Mouse (Mus musculus) lung, postnatal 36 days (tissue): Measurements from ENCODE around the gene Zfp263.
A peak's percentile ranks its signal among the peaks of the same experiment; 100 is the strongest.

ENCODE experiments used
- DNase-seq: peaks from one replicate; pipeline ENCODE4 v3.0.0; 2022; ENCODE audit warnings: mixed read lengths

Zfp263 gene

DNA sequence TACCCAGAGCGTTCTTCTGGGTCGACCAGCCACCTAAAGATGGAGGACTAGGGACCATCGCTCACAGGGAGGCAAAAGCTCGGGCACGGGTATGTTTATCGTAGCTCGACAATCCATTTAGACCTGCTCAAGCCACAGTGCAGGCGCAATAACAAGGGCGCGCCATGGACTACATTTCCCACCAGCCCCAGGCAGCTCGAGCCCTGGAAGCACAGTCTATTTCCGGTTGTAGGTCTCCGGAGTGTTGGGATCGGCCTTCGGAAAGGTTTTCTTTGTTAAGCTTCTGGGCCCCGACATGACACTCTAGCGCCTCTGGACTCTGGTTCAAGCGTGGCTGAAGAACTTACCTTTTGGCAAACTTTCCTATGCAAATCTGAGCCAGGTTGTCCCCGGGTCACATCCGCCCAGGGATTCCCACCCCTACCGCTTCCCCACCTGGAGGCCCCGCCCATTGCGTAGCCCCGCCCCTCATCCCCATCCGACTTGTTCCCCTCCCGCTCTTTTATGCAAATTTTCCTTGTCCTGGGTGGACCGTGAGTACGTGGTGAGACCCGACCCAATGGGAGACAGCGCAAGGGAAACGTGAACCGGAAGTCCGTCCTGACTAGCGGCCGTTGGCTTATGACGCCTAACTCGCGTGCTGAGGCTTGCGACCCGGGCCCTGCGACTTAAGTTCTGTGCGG is at the start of gene Zfp263:
Gene Zfp263, plus strand, starts transcription at position 591 of the 683 bp plus-strand sequence.
- DNase-seq = peak; percentile 96

DNA sequence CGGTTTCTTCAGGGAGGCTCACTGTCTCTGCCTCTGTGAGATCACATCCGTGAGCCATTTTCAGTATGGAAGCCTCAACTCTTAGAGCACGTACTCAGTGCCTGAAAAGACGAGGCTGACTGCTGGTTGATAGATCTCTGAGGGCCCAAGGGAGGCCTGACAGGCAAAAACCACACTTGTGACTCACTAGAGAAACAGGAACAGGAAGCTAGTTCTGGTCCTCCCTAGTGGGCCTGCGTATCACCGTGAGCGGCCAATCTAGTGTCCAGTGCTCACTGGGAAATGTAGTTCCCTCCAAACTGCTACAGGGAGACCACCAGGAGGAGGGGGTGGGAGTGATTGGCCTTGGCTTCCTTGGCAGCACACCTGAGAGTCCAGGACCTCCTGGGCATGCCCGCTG is 44.6 kb upstream of the Zfp263 start:
- DNase-seq = peak; percentile 37

DNA sequence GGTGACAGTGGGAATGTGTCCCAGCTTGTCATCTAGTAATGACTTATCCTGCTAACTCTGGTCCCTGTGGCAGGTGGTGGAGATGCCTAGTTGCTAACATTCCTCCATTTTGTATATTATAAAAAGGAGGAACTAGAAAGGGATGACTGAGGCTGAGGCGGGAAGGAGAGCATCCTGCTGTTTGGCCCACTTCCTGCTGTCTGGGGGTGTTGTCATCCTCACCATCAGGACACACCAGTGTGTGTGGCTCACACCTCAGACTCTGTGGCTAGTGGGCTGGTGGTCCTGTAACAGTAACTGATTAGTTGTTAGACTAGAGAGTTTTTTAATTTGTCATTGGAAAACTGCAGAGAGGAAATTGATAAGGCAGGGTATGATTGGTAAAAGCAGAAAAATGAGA is 43.0 kb upstream of the Zfp263 start:
- DNase-seq = no peak

DNA sequence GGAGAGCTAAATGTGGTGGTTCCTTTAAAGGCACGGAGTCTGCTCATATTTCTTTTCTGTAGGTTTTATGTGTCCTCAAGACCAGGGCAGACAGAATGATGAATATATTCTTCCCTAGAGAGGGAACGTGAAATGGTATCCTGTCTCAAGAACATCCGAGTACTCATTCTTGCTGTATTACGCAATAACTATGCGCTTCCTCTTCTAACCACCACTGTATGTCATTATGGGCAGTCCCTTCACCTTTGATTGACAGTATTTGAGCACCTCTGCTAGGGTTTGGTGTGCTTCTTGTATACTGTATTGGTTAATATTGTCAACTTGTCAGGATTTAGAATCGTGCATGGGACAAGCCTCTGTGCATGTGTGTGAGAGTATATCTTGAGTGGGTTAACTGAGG is 37.2 kb upstream of the Zfp263 start:
- peak; percentile 7 for DNase-seq

DNA sequence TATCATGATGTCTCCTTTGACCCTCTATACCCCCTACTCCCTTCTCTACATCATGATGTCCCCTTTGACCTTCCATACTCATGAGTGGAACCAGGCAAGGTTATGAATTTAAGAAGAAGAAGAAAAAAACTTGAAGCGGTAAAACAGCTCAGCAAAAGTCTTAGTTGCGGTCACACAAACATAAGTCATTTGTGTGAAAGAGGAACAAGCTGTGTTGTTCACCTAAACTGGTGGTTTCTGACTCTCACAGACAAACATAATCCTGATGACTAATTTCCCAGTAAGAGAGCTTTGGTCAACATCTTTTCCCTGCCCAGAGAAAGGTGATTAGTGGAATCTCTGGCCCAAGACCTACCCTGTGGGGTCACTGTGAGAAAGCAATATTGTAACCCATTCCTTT is 29.2 kb upstream of the Zfp263 start:
- no peak for DNase-seq

DNA sequence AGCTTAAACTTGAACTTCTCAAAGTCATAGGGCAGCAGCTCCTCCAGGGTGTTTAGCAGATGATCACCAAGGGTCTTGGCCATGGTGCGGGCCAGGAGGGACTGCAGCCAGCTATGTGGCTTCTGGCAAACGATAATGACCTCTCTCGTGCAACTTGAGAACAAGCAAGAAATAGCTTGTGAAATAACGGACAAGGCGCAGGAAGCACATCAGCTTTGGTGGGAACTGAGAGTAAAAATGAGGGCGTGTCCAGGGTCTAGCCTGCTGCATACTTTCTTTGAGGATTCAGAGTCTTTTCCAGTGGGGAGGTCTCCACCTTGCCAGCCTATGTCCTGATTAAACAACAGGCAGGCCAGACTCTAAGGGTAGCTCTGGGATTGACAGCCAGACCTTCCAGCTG is 25.9 kb upstream of the Zfp263 start, which contains the start of gene Mefv:
Gene Mefv, minus strand, starts transcription at position 118 of the 400 bp plus-strand sequence.
- no peak for DNase-seq

DNA sequence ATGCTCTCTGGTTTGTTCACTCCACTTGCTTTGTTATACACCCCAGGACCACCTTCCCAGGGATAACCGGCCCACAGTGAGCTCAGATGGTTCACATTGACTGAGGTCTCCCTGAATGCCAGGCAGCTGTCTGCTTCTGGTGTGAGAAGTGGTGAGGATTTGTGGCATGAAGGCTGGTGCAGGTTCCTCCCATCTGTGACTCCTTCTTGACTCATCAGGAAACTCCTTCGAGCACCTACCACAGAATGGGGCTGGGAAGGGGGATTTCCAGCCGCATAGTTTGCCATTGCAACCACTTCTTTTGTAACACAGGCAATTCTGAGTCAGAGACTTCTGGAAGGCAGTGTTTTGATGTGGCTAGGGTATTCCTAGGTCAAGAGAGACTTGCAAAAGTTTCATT is 20.7 kb upstream of the Zfp263 start:
- peak; percentile 6 for DNase-seq

DNA sequence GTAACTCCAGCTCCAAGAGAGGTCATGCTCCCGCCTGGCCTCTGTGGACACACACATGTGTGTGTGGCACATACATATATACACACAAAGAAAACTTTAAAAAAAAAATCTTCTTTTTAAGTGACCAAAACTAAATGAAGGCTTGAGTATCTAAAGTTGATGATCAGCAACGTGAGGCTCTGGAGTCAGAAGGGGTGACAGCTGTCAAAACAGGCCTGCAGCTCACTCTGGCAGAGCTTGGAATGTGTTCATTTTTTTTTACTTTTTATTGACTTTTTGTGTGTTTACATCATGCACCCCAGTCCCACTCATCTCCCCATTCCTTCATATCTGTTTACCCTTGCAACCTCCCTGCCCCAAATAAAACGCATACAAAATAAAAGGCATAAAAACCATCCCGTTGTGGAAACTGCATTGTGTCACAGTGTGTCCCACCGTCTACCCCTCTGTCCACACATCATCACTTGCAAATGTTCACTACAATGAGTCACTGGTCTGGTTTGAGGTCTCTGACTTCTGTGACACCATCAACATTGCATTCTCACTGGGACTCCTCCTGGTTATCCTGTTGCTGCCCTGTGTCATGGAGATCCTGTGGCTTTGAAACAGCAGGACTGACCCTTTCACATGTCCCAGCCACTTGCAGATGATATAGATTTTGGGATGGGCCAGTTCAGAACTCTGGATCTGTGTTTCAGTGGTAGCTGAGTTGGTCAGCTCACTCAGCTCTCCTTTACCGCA is 15.7 kb upstream of the Zfp263 start:
- DNase-seq = no peak

DNA sequence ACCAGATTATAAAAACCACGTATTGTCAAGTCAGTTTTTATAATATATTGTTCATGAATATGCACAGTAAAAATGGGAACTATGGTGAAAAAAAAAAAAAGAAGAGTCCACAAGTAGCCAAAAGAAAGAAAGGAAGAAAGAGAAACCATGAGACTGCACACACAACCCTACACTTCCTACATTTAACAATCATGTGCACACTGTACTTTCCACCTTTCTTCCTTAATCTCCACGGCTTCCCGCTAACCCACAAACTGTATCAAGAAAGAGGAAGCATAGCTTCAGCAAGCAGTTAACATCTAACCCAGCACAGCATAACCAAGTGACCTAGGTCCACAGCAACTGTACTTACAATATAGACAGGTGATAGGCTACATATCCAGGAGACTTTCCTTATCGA is 11.3 kb upstream of the Zfp263 start:
- peak; percentile 32 for DNase-seq

DNA sequence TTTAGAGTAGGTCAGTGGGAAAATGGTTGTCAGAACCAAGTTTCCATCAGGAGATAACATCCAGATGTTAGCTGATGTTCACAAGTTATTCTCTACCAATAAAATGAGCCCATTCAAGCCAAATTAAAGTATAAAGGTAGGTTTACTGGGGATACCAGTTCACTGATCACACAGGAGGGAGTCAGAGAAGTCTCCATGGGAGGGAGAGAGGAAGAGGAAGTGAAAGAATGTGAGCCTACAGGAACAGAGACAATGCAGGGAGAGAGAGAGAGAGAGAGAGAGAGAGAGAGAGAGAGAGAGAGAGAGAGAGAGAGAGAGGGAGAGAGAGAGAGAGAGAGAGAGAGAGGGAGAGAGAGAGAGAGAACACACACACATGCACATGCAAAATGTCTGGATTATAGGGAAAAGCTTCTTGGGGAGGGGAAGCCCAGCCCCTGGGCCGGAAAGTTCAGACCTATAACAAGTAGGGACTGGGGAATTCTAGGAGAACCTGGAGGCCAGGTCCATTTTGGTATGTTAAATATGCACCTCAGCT is 10.6 kb upstream of the Zfp263 start:
- DNase-seq = no peak

DNA sequence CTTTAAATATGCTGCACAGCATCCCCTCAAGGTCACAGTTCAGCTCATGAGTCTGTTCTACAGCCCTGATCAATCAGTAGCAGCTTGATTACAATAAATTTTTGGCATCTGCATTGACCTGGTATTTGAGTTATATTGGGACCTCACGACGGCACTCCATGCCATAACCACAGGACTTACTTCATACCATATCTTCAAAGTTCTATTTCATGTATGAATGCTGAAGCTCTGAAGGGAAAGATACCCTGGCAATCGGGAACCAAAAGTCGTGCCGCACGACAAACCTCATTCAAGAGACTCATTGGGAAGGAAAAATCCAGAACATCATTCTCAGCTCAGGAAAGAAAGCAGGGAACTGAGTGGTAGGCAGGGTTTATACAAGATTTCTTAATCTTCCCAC is 1.4 kb upstream of the Zfp263 start:
- no peak for DNase-seq

DNA sequence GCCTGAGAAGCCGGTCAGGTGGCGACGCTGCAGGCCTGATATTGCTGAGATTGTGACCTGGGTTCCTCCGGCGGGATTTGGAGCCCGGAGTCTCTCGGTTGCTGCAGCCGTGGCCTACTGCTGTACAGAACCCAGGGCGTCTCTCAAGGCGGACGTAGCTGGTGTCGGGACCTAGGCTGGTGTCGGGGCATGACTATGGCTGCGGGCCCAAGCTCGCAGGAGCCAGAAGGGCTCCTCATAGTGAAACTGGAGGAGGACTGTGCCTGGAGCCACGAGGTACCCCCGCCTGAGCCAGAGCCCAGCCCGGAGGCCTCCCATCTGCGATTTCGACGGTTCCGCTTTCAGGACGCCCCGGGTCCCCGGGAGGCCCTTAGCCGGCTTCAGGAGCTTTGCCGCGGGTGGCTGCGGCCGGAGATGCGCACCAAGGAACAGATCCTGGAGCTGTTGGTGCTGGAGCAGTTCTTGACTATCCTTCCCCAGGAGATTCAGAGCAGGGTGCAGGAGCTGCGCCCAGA is 350 bp downstream of the Zfp263 start:
- no peak for DNase-seq

DNA sequence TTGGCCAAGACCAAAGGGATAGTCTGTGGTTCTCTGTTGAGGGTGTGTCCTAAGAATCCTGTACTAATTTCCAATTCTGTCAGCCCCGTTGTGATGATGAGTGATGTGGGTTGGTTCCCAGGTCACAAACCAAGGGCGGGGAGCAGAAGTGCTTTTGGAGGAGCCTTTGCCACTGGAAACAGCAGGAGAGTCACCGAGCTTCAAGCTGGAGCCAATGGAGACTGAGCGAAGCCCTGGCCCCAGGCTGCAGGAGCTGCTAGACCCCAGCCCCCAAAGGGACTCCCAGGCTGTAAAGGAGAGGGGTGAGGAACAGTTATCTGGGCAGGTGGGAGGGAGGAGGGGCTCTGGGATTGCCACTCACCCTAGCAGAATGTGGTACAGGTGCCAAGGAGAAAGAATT is 1.8 kb downstream of the Zfp263 start:
- DNase-seq = no peak

DNA sequence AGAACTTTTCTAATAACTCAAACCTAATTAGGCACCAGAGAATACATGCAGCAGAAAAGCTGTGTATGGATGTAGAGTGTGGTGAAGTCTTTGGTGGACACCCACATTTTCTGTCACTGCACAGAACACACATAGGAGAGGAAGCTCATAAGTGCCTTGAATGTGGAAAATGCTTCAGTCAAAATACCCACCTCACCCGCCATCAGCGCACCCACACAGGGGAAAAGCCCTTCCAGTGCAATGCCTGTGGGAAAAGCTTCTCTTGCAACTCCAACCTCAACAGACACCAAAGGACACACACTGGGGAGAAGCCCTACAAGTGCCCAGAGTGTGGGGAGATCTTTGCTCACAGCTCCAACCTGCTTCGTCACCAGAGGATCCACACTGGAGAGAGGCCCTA is 5.1 kb downstream of the Zfp263 start:
- no peak for DNase-seq

DNA sequence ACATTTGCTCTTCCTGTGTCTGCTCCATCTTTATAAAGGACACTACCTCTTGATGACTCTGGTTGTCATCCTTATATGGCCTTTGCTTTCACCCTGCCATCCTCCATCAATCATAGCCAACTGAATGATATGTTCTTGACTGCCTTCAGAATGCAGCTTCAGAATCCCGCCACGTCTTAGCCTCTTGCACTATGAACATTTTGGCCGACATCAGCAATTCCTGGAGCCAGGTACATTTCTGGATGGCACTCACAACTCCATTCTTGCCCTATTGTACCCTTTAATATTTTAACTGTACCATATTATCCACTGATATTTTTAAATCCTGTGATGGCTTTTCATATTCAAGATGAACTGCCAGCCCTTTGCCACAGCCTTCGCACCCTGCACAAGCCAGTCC is 27.7 kb downstream of the Zfp263 start:
- DNase-seq = no peak

DNA sequence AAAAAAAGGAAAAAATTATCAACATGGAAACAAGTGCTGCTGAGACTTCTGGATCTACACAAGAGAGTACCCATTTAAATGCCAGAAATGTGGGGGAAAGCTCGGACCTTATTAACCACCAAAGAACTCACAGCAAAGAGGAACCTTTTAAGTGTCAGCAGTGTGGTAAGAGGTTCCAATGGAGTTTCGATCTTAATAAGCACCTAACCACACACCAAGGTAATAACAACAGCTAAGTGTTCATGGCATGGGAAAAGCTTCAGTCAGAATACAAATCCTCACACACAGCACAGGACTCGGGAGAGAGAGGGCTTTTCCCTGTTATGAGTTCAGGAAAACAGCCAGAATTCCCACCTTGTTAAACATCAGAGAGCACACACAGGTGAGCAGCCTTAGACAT is 32.5 kb downstream of the Zfp263 start:
- peak; percentile 0 for DNase-seq

DNA sequence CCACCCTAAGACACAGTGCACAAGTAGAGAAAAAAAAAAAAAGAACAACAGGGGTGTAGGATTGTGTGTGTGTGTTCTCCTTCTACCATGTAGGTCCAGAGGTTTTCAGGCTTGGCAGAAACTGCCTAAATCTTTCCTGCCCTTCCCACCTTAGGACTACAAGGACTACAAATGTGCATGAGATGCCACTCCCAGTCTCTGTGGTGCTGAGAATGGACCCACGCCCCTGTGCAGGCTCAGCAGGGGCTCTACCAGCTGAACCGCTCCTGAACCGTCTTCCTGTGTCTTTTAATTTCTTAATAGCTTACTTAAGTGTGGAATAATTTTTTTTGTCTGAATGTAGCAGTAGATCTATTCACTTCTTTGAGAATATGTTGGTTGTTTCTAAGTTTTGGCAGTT is 34.1 kb downstream of the Zfp263 start:
- DNase-seq = no peak

DNA sequence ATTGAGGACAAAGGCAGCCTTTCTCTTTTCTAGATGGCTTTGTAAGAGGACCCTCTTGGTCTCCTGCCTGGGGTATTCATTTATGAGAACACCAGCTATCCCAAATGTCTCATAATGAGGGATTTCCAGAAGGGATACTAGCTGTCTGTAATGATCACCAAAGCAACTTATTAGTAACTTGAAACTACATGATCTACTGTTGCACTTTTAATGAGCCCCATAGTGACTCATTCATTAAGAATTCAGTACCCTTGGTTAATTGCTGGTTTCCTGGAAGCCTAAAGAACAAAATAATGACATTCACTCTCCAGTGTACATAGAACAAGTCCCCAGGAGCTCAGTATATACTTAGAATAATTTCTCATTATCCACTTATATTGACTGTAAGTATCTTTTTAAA is 37.3 kb downstream of the Zfp263 start:
- no peak for DNase-seq

DNA sequence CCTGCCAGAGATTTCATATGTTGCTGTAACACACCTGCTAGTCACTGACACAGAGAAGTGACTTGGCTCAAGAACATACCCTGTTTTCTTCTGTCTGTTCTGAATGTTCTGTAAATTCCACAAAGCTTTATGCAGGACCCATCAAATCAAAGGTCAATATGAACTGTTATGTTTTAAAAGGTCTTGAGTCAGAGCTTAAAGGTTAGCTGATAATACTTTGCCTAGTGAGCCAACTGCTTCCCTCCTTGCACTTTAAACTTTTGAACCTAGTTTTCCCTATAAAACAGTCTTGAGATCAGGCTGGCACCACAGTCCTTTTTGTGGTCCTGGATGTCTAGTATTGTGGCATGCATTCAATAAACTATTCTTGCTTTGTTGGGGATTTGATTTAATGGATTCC is 44.5 kb downstream of the Zfp263 start:
- no peak for DNase-seq
